Mouse (Mus musculus) heart, postnatal 0 days (tissue): ENCODE results near the gene Pld1.

Source experiments
- CTCF ChIP-seq: IDR thresholded peaks from 2 replicates; pipeline ENCODE4 v1.5.1; 2016; ENCODE audit warnings: antibody characterized with exemption, control low read depth, low read depth
- EP300 ChIP-seq: IDR thresholded peaks from 2 replicates; pipeline ENCODE4 v1.6.1; 2016; ENCODE audit warnings: antibody characterized with exemption, low read depth

DNA sequence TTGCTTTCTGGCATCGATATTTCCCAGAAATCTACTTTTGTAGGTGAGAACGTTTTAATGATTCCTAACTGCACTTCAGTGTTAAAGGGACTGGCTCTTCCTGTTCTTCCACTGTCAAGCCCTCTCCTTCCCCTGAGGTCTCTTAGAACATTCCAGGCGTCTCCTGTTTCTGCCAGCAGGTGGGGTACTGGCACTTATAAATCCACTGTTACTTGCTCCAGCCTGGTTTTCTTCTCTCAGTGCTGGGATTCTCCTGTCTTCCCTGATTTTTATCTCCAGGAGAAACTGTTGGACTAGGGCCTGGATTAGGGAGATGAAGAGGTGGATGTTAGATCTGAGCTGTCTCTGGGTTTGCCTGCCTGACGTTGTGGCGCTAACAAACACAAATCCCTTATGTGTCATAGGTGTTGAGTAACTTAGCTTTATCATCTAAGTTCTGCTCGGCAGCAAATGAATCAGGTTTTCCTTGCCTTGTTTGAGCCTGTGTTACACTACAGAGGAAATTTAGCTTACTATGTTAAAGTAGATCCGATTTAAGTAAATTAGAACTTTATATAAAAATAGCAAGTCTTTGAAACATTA is 44.0 kb downstream of the Pld1 start:
- TF ChIP-seq CTCF: peak; percentile 82
- TF ChIP-seq EP300: no peak
